Comparison of ENCODE assay signal across 8 mouse cellular contexts in genomic region chrX:105079615-105080092, GRCm38 (mm10). TPM values are rescaled to one million over a fixed set of nuclear protein-coding genes. Genes with fewer than 3 reads are reported as not detected.
DNase-seq lines count a peak whose midpoint lies in the region; ATAC-seq and TF ChIP-seq lines count a peak whose summit lies in the region.

Pbdc1 (plus strand) TSS chrX:105079756.

- peak; percentile 78 for TF ChIP-seq POLR2A in CH12.LX (IDR thresholded peaks at IDR 0.05; ENCODE audit: low read depth, low read length)

- H3K27ac ChIP-seq in CH12.LX (ENCODE audit: insufficient read depth, low read depth), result peak within 1 kb of the TSS; percentile 31; the same call in 1 of the 2 replicates
- H3K27ac ChIP-seq in forebrain, embryonic 11.5 days (ENCODE audit: low read depth, low read length), result no peak within 1 kb of the TSS
- H3K27ac ChIP-seq in heart, embryonic 16.5 days (ENCODE audit: low read length), result peak within 1 kb of the TSS; percentile 58; the same call in 1 of the 2 replicates
- H3K27ac ChIP-seq in liver, embryonic 13.5 days, result peak within 1 kb of the TSS; percentile 39
- peak within 1 kb of the TSS; percentile 21; the same call in 1 of the 2 replicates for H3K27ac ChIP-seq in stomach, embryonic 14.5 days (ENCODE audit: low read length)

- no peak for TF ChIP-seq CTCF in CH12.LX (conservative IDR thresholded peaks at IDR 0.05 in 1 of 2, IDR thresholded peaks at IDR 0.05 in 1 of 2; ENCODE audit: low read depth in 2 of 2, low read length in 2 of 2)

- peak; percentile 99 for ATAC-seq in forebrain, embryonic 11.5 days (replicated peaks; ENCODE audit: low FRiP score)
- peak; percentile 99 for ATAC-seq in heart, embryonic 16.5 days (replicated peaks; ENCODE audit: extremely low read depth, insufficient read depth, low FRiP score)
- ATAC-seq in liver, embryonic 13.5 days (ENCODE audit: low read depth), result peak; percentile 98
- peak; percentile 98 for ATAC-seq in stomach, embryonic 14.5 days (ENCODE audit: insufficient number of reproducible peaks, insufficient read depth, low FRiP score, low read depth)

- TF ChIP-seq RAD21 in CH12.LX (IDR thresholded peaks at IDR 0.05; ENCODE audit: low read depth, low read length), result no peak

- peak; percentile 87 for DNase-seq in CH12.LX (ENCODE audit: extremely low read depth)
- peak; percentile 83 for DNase-seq in c-Kit-positive CD71-positive TER-119-negative erythroid progenitor cells, embryonic 14.5 days (ENCODE audit: low read depth)
- DNase-seq in forebrain, embryonic 11.5 days (ENCODE audit: low spot score), result peak; percentile 91
- peak; percentile 91 to 97 for DNase-seq in kidney, postnatal 25 days
- DNase-seq in liver, embryonic 13.5 days, result peak; percentile 86
- DNase-seq in natural killer cell, adult 2 months (ENCODE audit: low spot score in 2 of 2), result peak; percentile 87 to 89

- H3K4me3 ChIP-seq in CH12.LX (replicated peaks in 1 of 3; ENCODE audit: low read depth in 2 of 3, low read length in 2 of 3, poor library complexity in 1 of 3), result peak within 1 kb of the TSS; percentile 60 to 86 (median 78)
- peak within 1 kb of the TSS; percentile 49 for H3K4me3 ChIP-seq in forebrain, embryonic 11.5 days (ENCODE audit: low read depth, low read length)
- peak within 1 kb of the TSS; percentile 72 for H3K4me3 ChIP-seq in heart, embryonic 16.5 days (ENCODE audit: low read length)
- peak within 1 kb of the TSS; percentile 68 for H3K4me3 ChIP-seq in liver, embryonic 13.5 days (replicated peaks)
- peak within 1 kb of the TSS; percentile 48 for H3K4me3 ChIP-seq in stomach, embryonic 14.5 days (ENCODE audit: low read depth, low read length)

- H3K9ac ChIP-seq in CH12.LX (ENCODE audit: insufficient read depth, low read depth), result peak within 1 kb of the TSS; percentile 95
- H3K9ac ChIP-seq in forebrain, embryonic 11.5 days (ENCODE audit: low read length), result peak within 1 kb of the TSS; percentile 57
- peak within 1 kb of the TSS; percentile 70 for H3K9ac ChIP-seq in heart, embryonic 16.5 days (ENCODE audit: low read length)
- peak within 1 kb of the TSS; percentile 71 for H3K9ac ChIP-seq in liver, embryonic 13.5 days
- H3K9ac ChIP-seq in stomach, embryonic 14.5 days (replicated peaks; ENCODE audit: low read depth, low read length), result peak within 1 kb of the TSS; percentile 25; the same call in 1 of the 2 replicates

- H3K79me2 ChIP-seq in CH12.LX (replicated peaks; ENCODE audit: control insufficient read depth, extremely low read depth, insufficient read depth, poor library complexity, severe bottlenecking), result peaks cover 10% of the 10 kb centered on the region

- WGBS in forebrain, embryonic 11.5 days, result 2% methylated on average over 35 of the region's 35 CpGs
- 2% methylated on average over 35 of the region's 35 CpGs for WGBS in heart, embryonic 16.5 days
- WGBS in liver, embryonic 13.5 days (ENCODE audit: insufficient replicate concordance), result 2% methylated on average over 35 of the region's 35 CpGs
- WGBS in stomach, embryonic 14.5 days, result 4% methylated on average over 35 of the region's 35 CpGs

- H3K36me3 ChIP-seq in CH12.LX (replicated peaks in 1 of 2; ENCODE audit: control insufficient read depth in 1 of 2, insufficient read depth in 1 of 2, low read length in 1 of 2), result peaks cover 6 to 10% of the 10 kb centered on the region in 2 experiments
- no peaks in the 10 kb centered on the region for H3K36me3 ChIP-seq in forebrain, embryonic 11.5 days (ENCODE audit: control insufficient read depth, insufficient read depth, low read length)
- H3K36me3 ChIP-seq in heart, embryonic 16.5 days (ENCODE audit: control insufficient read depth, insufficient read depth), result peaks cover 2% of the 10 kb centered on the region; the same call in 1 of the 2 replicates
- H3K36me3 ChIP-seq in liver, embryonic 13.5 days, result peaks cover 22% of the 10 kb centered on the region
- no peaks in the 10 kb centered on the region; the same call in 1 of the 2 replicates for H3K36me3 ChIP-seq in stomach, embryonic 14.5 days (ENCODE audit: control insufficient read depth, insufficient read depth, low read length)

- dilution Hi-C loops in CH12.LX (cut with MboI; ENCODE audit: extremely low pct_ligation_motif_present, extremely low pct_unique_long_range_greater_than_20kb, low sequenced_read_pairs), result no loop called here

- no peak for TF ChIP-seq EP300 in CH12.LX (IDR thresholded peaks at IDR 0.05; ENCODE audit: low read length)

- peaks cover 0 to 3% of the 10 kb centered on the region in 2 experiments; a peak in 1 of 4 replicates for H3K4me1 ChIP-seq in CH12.LX (ENCODE audit: control insufficient read depth in 1 of 2, insufficient read depth in 2 of 2)
- no peaks in the 10 kb centered on the region for H3K4me1 ChIP-seq in forebrain, embryonic 11.5 days (replicated peaks; ENCODE audit: control insufficient read depth, insufficient read depth, low read length)
- H3K4me1 ChIP-seq in heart, embryonic 16.5 days (ENCODE audit: control insufficient read depth, insufficient read depth, low read length), result peaks cover 6% of the 10 kb centered on the region
- peaks cover 4% of the 10 kb centered on the region for H3K4me1 ChIP-seq in liver, embryonic 13.5 days (replicated peaks)
- H3K4me1 ChIP-seq in stomach, embryonic 14.5 days (ENCODE audit: control insufficient read depth, insufficient read depth, low read length), result 0 out of 2 replicates have a peak, but pooled peaks cover 3% of the 10 kb centered on the region

- in situ Hi-C loops in CH12.LX (cut with MboI; ENCODE audit: low pct_ligation_motif_present, low pct_unique_long_range_greater_than_20kb, low sequenced_read_pairs), result no loop called here

- no peaks in the 10 kb centered on the region for H3K27me3 ChIP-seq in CH12.LX (replicated peaks)
- H3K27me3 ChIP-seq in forebrain, embryonic 11.5 days (ENCODE audit: control insufficient read depth, insufficient read depth, low read length), result no peaks in the 10 kb centered on the region
- no peaks in the 10 kb centered on the region for H3K27me3 ChIP-seq in heart, embryonic 16.5 days (ENCODE audit: control insufficient read depth, insufficient read depth, low read length)
- no peaks in the 10 kb centered on the region for H3K27me3 ChIP-seq in liver, embryonic 13.5 days
- H3K27me3 ChIP-seq in stomach, embryonic 14.5 days (ENCODE audit: control insufficient read depth, insufficient read depth, low read length), result no peaks in the 10 kb centered on the region

- H3K9me3 ChIP-seq in CH12.LX (replicated peaks; ENCODE audit: low read length), result no peaks in the 10 kb centered on the region
- no peaks in the 10 kb centered on the region for H3K9me3 ChIP-seq in forebrain, embryonic 11.5 days (ENCODE audit: control insufficient read depth, low read length)
- H3K9me3 ChIP-seq in heart, embryonic 16.5 days (replicated peaks; ENCODE audit: control insufficient read depth, low read length), result no peaks in the 10 kb centered on the region
- no peaks in the 10 kb centered on the region for H3K9me3 ChIP-seq in liver, embryonic 13.5 days (replicated peaks)
- H3K9me3 ChIP-seq in stomach, embryonic 14.5 days (ENCODE audit: control insufficient read depth, low read depth, low read length), result no peaks in the 10 kb centered on the region

- H3K4me2 ChIP-seq in CH12.LX (ENCODE audit: insufficient read depth, low read depth, poor library complexity, severe bottlenecking), result peak within 1 kb of the TSS; percentile 87
- peak within 1 kb of the TSS; percentile 69 for H3K4me2 ChIP-seq in forebrain, embryonic 11.5 days (ENCODE audit: low read depth, low read length, severe bottlenecking)
- peak within 1 kb of the TSS; percentile 92 for H3K4me2 ChIP-seq in heart, embryonic 16.5 days (ENCODE audit: low read depth, low read length)
- H3K4me2 ChIP-seq in liver, embryonic 13.5 days, result peak within 1 kb of the TSS; percentile 72
- peak within 1 kb of the TSS; percentile 62 for H3K4me2 ChIP-seq in stomach, embryonic 14.5 days (replicated peaks; ENCODE audit: low read depth, low read length)

TF ChIP-seq in CH12.LX, 34 proteins besides CTCF, POLR2A, EP300 and RAD21 (continues in another document):
- peak; percentile 50; the same call in 1 of the 2 replicates for TF ChIP-seq ZNF384 (IDR thresholded peaks at IDR 0.05; ENCODE audit: low read depth, low read length)
- TF ChIP-seq NELFE (IDR thresholded peaks at IDR 0.05; ENCODE audit: low read depth, low read length), result peak; percentile 64
- no peak for TF ChIP-seq MAFK (IDR thresholded peaks at IDR 0.05; ENCODE audit: insufficient replicate concordance, low read length)
- peak; percentile 68 for TF ChIP-seq MXI1 (IDR thresholded peaks at IDR 0.05; ENCODE audit: low read depth, low read length)
- TF ChIP-seq PAX5 (IDR thresholded peaks at IDR 0.05; ENCODE audit: low read length), result no peak
- TF ChIP-seq MAX (IDR thresholded peaks at IDR 0.05; ENCODE audit: low read length), result peak; percentile 22
- TF ChIP-seq NRF1 (IDR thresholded peaks at IDR 0.05; ENCODE audit: low read depth, low read length), result peak; percentile 91
- no peak; the same call in 1 of the 2 replicates for TF ChIP-seq TBP (conservative IDR thresholded peaks at IDR 0.05; ENCODE audit: low read depth, low read length)
- no peak for TF ChIP-seq CHD2 (IDR thresholded peaks at IDR 0.05; ENCODE audit: low read length)
- peak; percentile 84 for TF ChIP-seq HCFC1 (IDR thresholded peaks at IDR 0.05; ENCODE audit: low read depth, low read length)
- TF ChIP-seq ZMIZ1 (IDR thresholded peaks at IDR 0.05; ENCODE audit: low read depth, low read length), result no peak
- TF ChIP-seq ELF1 (IDR thresholded peaks at IDR 0.05; ENCODE audit: low read depth, low read length), result peak; percentile 93
- TF ChIP-seq ZKSCAN1 (IDR thresholded peaks at IDR 0.05; ENCODE audit: borderline replicate concordance, low read depth, low read length), result no peak
- no peak for TF ChIP-seq ETS1 (conservative IDR thresholded peaks at IDR 0.05; ENCODE audit: low read depth, low read length)
- no peak for TF ChIP-seq USF2 (conservative IDR thresholded peaks at IDR 0.05; ENCODE audit: low read depth, low read length)
- no peak for TF ChIP-seq USF1 (IDR thresholded peaks at IDR 0.05; ENCODE audit: low read depth, low read length)
- TF ChIP-seq MYC (IDR thresholded peaks at IDR 0.05; ENCODE audit: low read depth, low read length), result peak; percentile 67; the same call in 1 of the 2 replicates
- TF ChIP-seq JUN (IDR thresholded peaks at IDR 0.05; ENCODE audit: insufficient read depth, low read depth, low read length), result no peak
- TF ChIP-seq MEF2A (IDR thresholded peaks at IDR 0.05; ENCODE audit: borderline replicate concordance, low read depth, low read length), result no peak

RNA-seq across cellular contexts. Expression of gene Pbdc1, which starts in this region (rescaled TPM):
- total RNA-seq in CH12.LX (2012; rRNA removed), result 30.9 and 41.3 TPM in 2 replicates
- total RNA-seq in CH12.LX (2014; rRNA removed), result 56.1 and 57.1 TPM in 2 replicates
- 59.4 and 71.4 TPM in 2 replicates for polyA plus RNA-seq in CH12.LX (2012; ENCODE audit: insufficient read length, low read depth)
- 68.2 and 73.3 TPM in 2 replicates for polyA plus RNA-seq in forebrain, embryonic 11.5 days (2014; fragmentation: Nextera tagmentation; extraction: Ambion mirVana)
- polyA plus RNA-seq in heart, embryonic 16.5 days (2015; fragmentation: Nextera tagmentation; extraction: Ambion mirVana), result 34.3 and 37.2 TPM in 2 replicates
- 54.0 and 61.4 TPM in 2 replicates for polyA plus RNA-seq in liver, embryonic 13.5 days (2015; fragmentation: Nextera tagmentation; extraction: Ambion mirVana)
- polyA plus RNA-seq in stomach, embryonic 14.5 days (2014; fragmentation: Nextera tagmentation; extraction: Ambion mirVana), result 52.7 and 72.2 TPM in 2 replicates

Comparison
In these comparisons a context has a peak if more than half of its experiments do, and no peak if none do; other contexts are left out.
1. H3K9ac ChIP-seq: peak in every context shown above with its lines; median percentile 95 in CH12.LX; 71 in liver, embryonic 13.5 days; 70 in heart, embryonic 16.5 days; 57 in forebrain, embryonic 11.5 days; 25 in stomach, embryonic 14.5 days.